Comparison of ENCODE assay signal across 16 mouse cellular contexts in the genomic region with DNA sequence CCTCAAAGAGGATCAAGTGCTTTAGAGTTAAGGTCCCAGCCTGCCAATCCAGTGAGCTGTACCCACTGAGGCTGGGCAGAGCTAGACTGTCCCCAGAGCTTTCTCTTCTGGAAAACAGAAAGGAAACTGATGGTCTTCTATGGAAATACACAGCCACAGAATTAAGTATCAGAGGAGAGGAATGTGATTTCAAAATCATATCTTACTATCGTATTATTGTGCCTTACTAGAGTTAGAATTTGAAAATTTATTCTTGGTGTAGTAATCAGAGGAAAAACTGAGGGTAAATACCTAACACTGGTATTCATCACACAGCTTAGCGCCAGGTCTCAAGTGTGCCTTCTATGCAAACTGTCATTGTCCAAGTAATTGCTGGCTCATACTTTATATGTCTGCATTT.
"Had no signal": no experiment of that assay in that cellular context is flagged by ENCODE, and none has a peak within 500 bp of the region (broad histone marks: within the 10 kb centered on the region; RNA-seq: fewer than 3 reads in every experiment).

No protein-coding gene starts in this region.

- H3K4me1 ChIP-seq: megakaryocyte, embryonic 14.5 days; midbrain, embryonic 15.5 days; neural tube, embryonic 12.5 days had no signal

- DNase-seq: lung, adult 18-20 months; lung, embryonic 14.5 days; lung, postnatal 10 days; right cerebral cortex, adult 18-20 months; right cerebral cortex, postnatal 25 days; right cerebral cortex, postnatal 4 days; spleen, adult 18-20 months; thymus, adult 2 months; thymus, postnatal 25 days; thymus, postnatal 4 days had no signal

- ATAC-seq: midbrain, embryonic 13.5 days; midbrain, embryonic 15.5 days had no signal

- H3K9ac ChIP-seq: lung, embryonic 14.5 days; midbrain, embryonic 13.5 days; midbrain, embryonic 15.5 days; neural tube, embryonic 12.5 days had no signal

- H3K9me3 ChIP-seq: megakaryocyte, embryonic 14.5 days; midbrain, embryonic 13.5 days; midbrain, embryonic 15.5 days; neural tube, embryonic 12.5 days had no signal

- H3K36me3 ChIP-seq: midbrain, embryonic 15.5 days; neural tube, embryonic 12.5 days had no signal

- H3K4me3 ChIP-seq: megakaryocyte, embryonic 14.5 days; midbrain, embryonic 13.5 days; midbrain, embryonic 15.5 days; neural tube, embryonic 12.5 days had no signal

- H3K27ac ChIP-seq: macrophage; midbrain, embryonic 13.5 days; midbrain, embryonic 15.5 days; neural tube, embryonic 12.5 days had no signal

- H3K4me2 ChIP-seq: lung, embryonic 14.5 days; midbrain, embryonic 11.5 days; midbrain, embryonic 13.5 days; midbrain, embryonic 15.5 days; neural tube, embryonic 12.5 days had no signal

- H3K27me3 ChIP-seq: megakaryocyte, embryonic 14.5 days; midbrain, embryonic 13.5 days; midbrain, embryonic 15.5 days; neural tube, embryonic 12.5 days had no signal
